Mouse (Mus musculus) megakaryocyte, embryonic 14.5 days (primary cell): ENCODE data around the gene Frmd4b. TPM values are rescaled to one million over a fixed set of nuclear protein-coding genes. Genes with fewer than 3 reads are reported as not detected.

Experiments
- H3K27me3 ChIP-seq: replicated peaks from 2 replicates; pipeline ENCODE3; 2012; ENCODE audit warnings: inconsistent platforms
- H3K36me3 ChIP-seq: replicated peaks from 2 replicates; pipeline ENCODE3; 2012; ENCODE audit warnings: low read length, inconsistent platforms, mixed read lengths
- H3K4me1 ChIP-seq: 2 replicates; pipeline ENCODE4 v1.6.1; 2012; ENCODE audit warnings: inconsistent platforms
- H3K4me3 ChIP-seq: replicated peaks from 2 replicates; pipeline ENCODE3; 2012; ENCODE audit warnings: moderate library complexity, mild to moderate bottlenecking, inconsistent platforms
- H3K9me3 ChIP-seq: 2 replicates; pipeline ENCODE4 v1.6.1; 2012; ENCODE audit warnings: inconsistent platforms
- FLI1 ChIP-seq: IDR thresholded peaks from 2 replicates; pipeline ENCODE4 v1.6.1; 2012; ENCODE audit warnings: low read length, inconsistent platforms, mixed read lengths
- GATA1 ChIP-seq: IDR thresholded peaks from 3 replicates; pipeline ENCODE4 v1.6.1; 2012; ENCODE audit warnings: mixed read lengths, low read length, inconsistent platforms, borderline replicate concordance
- polyA plus RNA-seq: library from polyadenylated mRNA; stranded (reverse); fragments of >175 nt; gene quantifications from 2 replicates; pipeline ENCODE4 v1.2.3, GENCODE M21; 2012; ENCODE audit warnings: low replicate concordance; ENCODE audit not compliant: insufficient read depth

The Frmd4b gene
- polyA plus RNA-seq, 1 experiment = 9.2 TPM

GRCm38 (mm10) chr6:97488821-97489220, 128.5 kb downstream of the Frmd4b start:
- H3K27me3 ChIP-seq = peaks cover 69% of the 10 kb centered on the region
- peaks cover 23% of the 10 kb centered on the region for H3K4me1 ChIP-seq
- H3K36me3 ChIP-seq = no peaks in the 10 kb centered on the region
- H3K4me3 ChIP-seq = no peak overlapping the region
- peaks cover 5% of the 10 kb centered on the region; the same call in 1 of the 2 replicates for H3K9me3 ChIP-seq
- TF ChIP-seq FLI1 (no peak), GATA1 (no peak)

DNA sequence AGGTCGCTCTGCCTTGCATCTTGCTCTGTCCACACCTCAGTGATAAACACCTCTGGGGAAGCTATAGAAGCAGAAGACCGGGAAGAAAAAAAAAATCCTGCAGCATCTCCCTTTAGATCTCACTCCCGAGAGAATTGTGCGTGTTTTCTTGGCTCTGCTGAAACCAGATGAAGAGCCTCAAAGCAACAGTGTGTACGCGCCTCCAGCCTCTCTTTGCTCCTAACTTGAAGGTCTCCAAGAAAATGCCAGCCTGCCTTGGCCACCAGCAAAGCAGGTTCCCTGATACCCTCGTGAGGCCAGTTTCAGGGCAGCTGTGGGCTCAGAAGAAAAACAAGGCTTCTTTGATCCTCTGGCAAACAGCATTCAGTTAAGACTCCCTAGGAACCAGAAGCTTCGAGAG, 129.1 kb downstream of the Frmd4b start:
- no peak overlapping the region for H3K4me3 ChIP-seq
- no peak for TF ChIP-seq GATA1
- no peak for TF ChIP-seq FLI1

GRCm38 (mm10) chr6:97487535-97488081, 129.7 kb downstream of the Frmd4b start:
- TF ChIP-seq GATA1 (no peak), FLI1 (no peak)
- Histone ChIP-seq H3K4me3 (peak overlapping the region; percentile 92), H3K4me1 (peaks cover 21% of the 10 kb centered on the region), H3K27me3 (peaks cover 67% of the 10 kb centered on the region), H3K9me3 (peaks cover 5% of the 10 kb centered on the region; the same call in 1 of the 2 replicates), H3K36me3 (no peaks in the 10 kb centered on the region)

More for the DNA sequence above, 129.1 kb downstream of the Frmd4b start:
- Histone ChIP-seq H3K4me1 (peaks cover 21% of the 10 kb centered on the region), H3K9me3 (peaks cover 5% of the 10 kb centered on the region; the same call in 1 of the 2 replicates), H3K36me3 (no peaks in the 10 kb centered on the region), H3K27me3 (peaks cover 68% of the 10 kb centered on the region)

GRCm38 (mm10) chr6:97486813-97487361, 130.5 kb downstream of the Frmd4b start:
- peaks cover 5% of the 10 kb centered on the region; the same call in 1 of the 2 replicates for H3K9me3 ChIP-seq
- peak overlapping the region; percentile 92 for H3K4me3 ChIP-seq
- peaks cover 18% of the 10 kb centered on the region for H3K4me1 ChIP-seq
- H3K36me3 ChIP-seq = no peaks in the 10 kb centered on the region
- H3K27me3 ChIP-seq = peaks cover 61% of the 10 kb centered on the region
- TF ChIP-seq FLI1 (no peak), GATA1 (no peak)

DNA sequence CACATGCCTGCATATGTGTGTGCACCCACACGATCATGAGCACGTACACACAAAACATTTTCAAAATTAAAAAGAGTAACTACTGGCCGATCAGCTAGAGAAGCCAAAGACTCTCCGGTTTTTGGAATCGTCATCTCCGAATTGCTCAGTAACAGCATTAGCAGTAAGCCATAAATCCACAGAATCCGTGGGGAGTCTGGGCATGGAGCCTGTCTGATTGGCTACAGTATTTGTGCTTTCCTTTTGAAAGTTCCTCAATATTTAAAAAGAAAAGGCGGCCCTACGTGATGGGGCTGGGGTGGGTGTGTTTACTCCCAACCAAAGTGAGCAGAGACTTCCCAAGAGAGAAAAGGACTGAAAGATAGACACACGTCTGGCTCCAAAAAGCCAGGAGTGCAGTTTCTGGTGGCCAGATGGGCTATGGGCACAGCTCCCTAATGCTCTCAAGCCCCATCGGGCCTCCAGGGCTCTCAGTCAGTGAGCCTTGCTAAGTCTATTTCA, 131.4 kb downstream of the Frmd4b start:
- Histone ChIP-seq H3K9me3 (peaks cover under 1% of the 10 kb centered on the region; the same call in 1 of the 2 replicates), H3K4me3 (no peak overlapping the region), H3K36me3 (no peaks in the 10 kb centered on the region), H3K4me1 (peaks cover 18% of the 10 kb centered on the region), H3K27me3 (peaks cover 55% of the 10 kb centered on the region)
- TF ChIP-seq GATA1 = no peak
- TF ChIP-seq FLI1 = no peak

DNA sequence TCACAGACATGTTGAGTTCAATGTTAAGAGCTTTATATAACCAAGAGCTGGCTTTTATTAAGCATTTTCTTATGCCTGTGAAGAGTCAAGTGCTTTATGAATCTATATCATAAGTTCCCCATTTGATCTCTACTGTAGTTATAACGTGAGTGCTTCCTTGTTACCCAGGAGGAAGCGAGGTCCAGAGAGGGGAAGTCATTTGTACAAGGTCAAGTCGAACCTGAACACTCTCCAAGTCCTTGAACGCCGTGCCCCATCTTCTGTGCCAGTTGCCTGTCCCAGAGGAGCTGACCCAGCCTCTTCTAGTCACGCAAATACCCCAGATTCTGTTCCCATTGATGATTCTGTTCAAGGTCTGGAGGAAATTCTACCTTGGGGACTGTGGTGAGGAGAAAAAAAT, 135.4 kb downstream of the Frmd4b start:
- TF ChIP-seq GATA1 (no peak), FLI1 (no peak)
- peaks cover 7% of the 10 kb centered on the region for H3K4me1 ChIP-seq
- peaks cover 29% of the 10 kb centered on the region for H3K27me3 ChIP-seq

GRCm38 (mm10) chr6:97478981-97479860, 138.1 kb downstream of the Frmd4b start:
- Histone ChIP-seq H3K27me3 (peaks cover 16% of the 10 kb centered on the region), H3K4me1 (peaks cover 5% of the 10 kb centered on the region), H3K9me3 (no peaks in the 10 kb centered on the region), H3K4me3 (no peak overlapping the region), H3K36me3 (no peaks in the 10 kb centered on the region)
- TF ChIP-seq FLI1 = no peak
- TF ChIP-seq GATA1 = no peak

More for the DNA sequence above, 135.4 kb downstream of the Frmd4b start:
- Histone ChIP-seq H3K4me3 (no peak overlapping the region), H3K36me3 (no peaks in the 10 kb centered on the region), H3K9me3 (no peaks in the 10 kb centered on the region)

GRCm38 (mm10) chr6:97473672-97474071, 143.7 kb downstream of the Frmd4b start:
- Histone ChIP-seq H3K4me3 (no peak overlapping the region), H3K27me3 (peaks cover 2% of the 10 kb centered on the region), H3K4me1 (peaks cover 23% of the 10 kb centered on the region), H3K36me3 (no peaks in the 10 kb centered on the region), H3K9me3 (no peaks in the 10 kb centered on the region)
- TF ChIP-seq GATA1 = no peak
- no peak for TF ChIP-seq FLI1

DNA sequence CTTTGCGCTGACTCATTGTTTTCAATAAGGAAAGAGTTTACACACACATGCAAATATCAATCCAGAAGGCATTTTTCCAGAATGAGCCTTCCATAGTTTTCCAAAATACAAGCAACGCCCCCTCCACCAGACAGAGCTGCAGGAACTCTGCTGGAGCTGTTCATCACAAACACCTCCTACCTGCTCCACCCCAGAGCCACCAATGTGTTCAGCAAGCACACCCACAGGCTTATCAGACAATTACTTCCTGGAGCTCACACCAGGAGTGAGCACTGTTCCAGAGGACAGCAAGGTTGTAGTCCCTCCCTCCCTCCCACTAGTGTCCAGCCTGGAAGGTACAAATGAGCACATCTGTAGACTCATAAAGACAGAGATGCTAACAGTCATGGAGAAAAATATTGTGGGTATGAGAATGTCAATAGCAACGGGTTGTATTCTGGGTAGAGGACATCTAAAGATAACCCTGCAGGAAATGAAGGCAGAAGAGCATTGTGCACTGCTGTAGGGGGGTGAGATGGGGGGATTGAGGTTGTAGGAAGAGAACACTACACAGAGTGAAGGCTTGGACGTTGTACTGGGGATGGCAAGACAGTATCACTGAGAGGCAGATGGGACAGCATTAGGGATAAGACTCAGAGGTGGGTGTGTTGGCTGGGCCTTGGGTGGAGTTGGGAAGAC, 144.3 kb downstream of the Frmd4b start:
- no peaks in the 10 kb centered on the region for H3K36me3 ChIP-seq
- peaks cover 23% of the 10 kb centered on the region for H3K4me1 ChIP-seq
- TF ChIP-seq FLI1 (no peak), GATA1 (no peak)
- no peak overlapping the region for H3K4me3 ChIP-seq
- H3K9me3 ChIP-seq = peaks cover 3% of the 10 kb centered on the region
- peaks cover 2% of the 10 kb centered on the region for H3K27me3 ChIP-seq
